Mouse (Mus musculus): ENCODE results near the gene Stat6.

The Stat6 gene

GRCm38 (mm10) chr10:127615034-127615374 lies 27.8 kb upstream of the Stat6 start:
- no peak for DNase-seq (ENCODE audit: low spot score in 2 of 2)

- peak in 1 of 2 experiments; percentile 67 for DNase-seq (ENCODE audit: low spot score in 2 of 2)
These were observed 27.2 kb upstream of the Stat6 start for GRCm38 (mm10) chr10:127615591-127615990.

GRCm38 (mm10) chr10:127616261-127616679 lies 26.5 kb upstream of the Stat6 start:
- DNase-seq (ENCODE audit: low spot score in 2 of 2) = no peak

GRCm38 (mm10) chr10:127617294-127617693 lies 25.5 kb upstream of the Stat6 start:
- DNase-seq (ENCODE audit: low spot score in 2 of 2) = no peak

GRCm38 (mm10) chr10:127618173-127618572 lies 24.6 kb upstream of the Stat6 start:
- DNase-seq (ENCODE audit: low spot score in 2 of 2) = no peak

GRCm38 (mm10) chr10:127619119-127619721 lies 23.6 kb upstream of the Stat6 start:
- no peak for DNase-seq (ENCODE audit: low spot score in 2 of 2)

- DNase-seq (ENCODE audit: low spot score in 2 of 2) = no peak
These were observed 22.8 kb upstream of the Stat6 start for GRCm38 (mm10) chr10:127619941-127620405.

- DNase-seq (ENCODE audit: low spot score in 2 of 2) = no peak
These were observed 22.2 kb upstream of the Stat6 start, which contains the start of gene Lrp1 for GRCm38 (mm10) chr10:127620406-127621190. Lrp1 (minus strand) TSS chr10:127621148.

GRCm38 (mm10) chr10:127621191-127622056 lies 21.4 kb upstream of the Stat6 start:
- DNase-seq (ENCODE audit: low spot score in 2 of 2) = peak; percentile 91 to 97

GRCm38 (mm10) chr10:127622057-127622392 lies 20.8 kb upstream of the Stat6 start:
- DNase-seq (ENCODE audit: low spot score in 2 of 2) = peak in 1 of 2 experiments; percentile 83

GRCm38 (mm10) chr10:127622661-127623060 lies 20.1 kb upstream of the Stat6 start:
- no peak for DNase-seq (ENCODE audit: low spot score in 2 of 2)

- DNase-seq (ENCODE audit: low spot score in 2 of 2) = no peak
These were observed 19.2 kb upstream of the Stat6 start for GRCm38 (mm10) chr10:127623439-127624216.

GRCm38 (mm10) chr10:127626433-127626832 lies 16.4 kb upstream of the Stat6 start:
- no peak for DNase-seq (ENCODE audit: low spot score in 2 of 2)

GRCm38 (mm10) chr10:127631261-127632214 lies 11.2 kb upstream of the Stat6 start:
- DNase-seq (ENCODE audit: low spot score in 2 of 2) = no peak

- DNase-seq (ENCODE audit: low spot score in 2 of 2) = no peak
These were observed 10.0 kb upstream of the Stat6 start for GRCm38 (mm10) chr10:127632668-127633271.

- no peak for DNase-seq (ENCODE audit: low spot score in 2 of 2)
These were observed 2.4 kb upstream of the Stat6 start for GRCm38 (mm10) chr10:127640421-127640820.

- peak; percentile 85 to 90 for DNase-seq (ENCODE audit: low spot score in 2 of 2)
These were observed 670 bp upstream of the Stat6 start for GRCm38 (mm10) chr10:127641861-127642771.

GRCm38 (mm10) chr10:127643553-127644238 lies 910 bp downstream of the Stat6 start:
- DNase-seq (ENCODE audit: low spot score in 2 of 2) = peak; percentile 78 to 81

Measured in urinary bladder, postnatal 36 days (tissue).